Mouse (Mus musculus) liver, embryonic 13.5 days (tissue): ENCODE measurements around the gene Txndc11. TPM values are rescaled to one million over a fixed set of nuclear protein-coding genes. Genes with fewer than 3 reads are reported as not detected.

Source experiments
- ATAC-seq: fragments of 200-750 bp; cut with Nextera tagmentation; 2 replicates; pipeline ENCODE4 v1.8.0; 2017; ENCODE audit warnings: low read depth, mild to moderate bottlenecking, moderate number of reproducible peaks, moderate library complexity
- DNase-seq: peaks from one replicate; pipeline ENCODE4 v3.0.0; 2022
- H3K27ac ChIP-seq: fragments of 300-500 bp; sonication (generic); 2 replicates; pipeline ENCODE4 v1.5.1; 2015; ENCODE audit warnings: moderate library complexity, mild to moderate bottlenecking, inconsistent platforms
- H3K27me3 ChIP-seq: fragments of 300-500 bp; sonication (generic); 2 replicates; pipeline ENCODE4 v1.6.1; 2015; ENCODE audit warnings: mild to moderate bottlenecking, inconsistent platforms
- H3K36me3 ChIP-seq: fragments of 300-500 bp; sonication (generic); 2 replicates; pipeline ENCODE4 v1.6.1; 2015; ENCODE audit warnings: mild to moderate bottlenecking, inconsistent platforms
- H3K4me1 ChIP-seq: fragments of 300-500 bp; sonication (generic); replicated peaks from 2 replicates; pipeline ENCODE4 v1.6.1; 2015; ENCODE audit warnings: inconsistent platforms
- H3K4me2 ChIP-seq: fragments of 300-500 bp; sonication (generic); 2 replicates; pipeline ENCODE4 v1.6.1; 2015; ENCODE audit warnings: inconsistent platforms, mild to moderate bottlenecking, moderate library complexity
- H3K4me3 ChIP-seq: fragments of 300-500 bp; sonication (generic); replicated peaks from 2 replicates; pipeline ENCODE4 v1.5.1; 2015; ENCODE audit warnings: mild to moderate bottlenecking, inconsistent platforms
- H3K9ac ChIP-seq: fragments of 300-500 bp; sonication (generic); 2 replicates; pipeline ENCODE4 v1.6.1; 2015; ENCODE audit warnings: mild to moderate bottlenecking, inconsistent platforms
- H3K9me3 ChIP-seq: fragments of 300-500 bp; sonication (generic); replicated peaks from 2 replicates; pipeline ENCODE4 v1.6.1; 2016; ENCODE audit warnings: inconsistent platforms
- WGBS: fragments of 180-500 bp; shearing (Covaris S2); methylation state at CpG from one replicate; pipeline ENCODE4 v1.1.7; 2015; ENCODE audit not compliant: insufficient replicate concordance; 5-methylcytosine and 5-hydroxymethylcytosine counted together
- polyA plus RNA-seq: library from polyadenylated mRNA; unstranded; fragments of >200 nt; fragmentation: Nextera tagmentation; extraction: Ambion mirVana; gene quantifications from 2 replicates; pipeline ENCODE4 v1.2.1, GENCODE M21; 2015

Txndc11 gene
- polyA plus RNA-seq: 17.2 and 17.8 TPM in 2 replicates

- H3K4me3 ChIP-seq: peak within 1 kb of the TSS; percentile 85
- ATAC-seq: peak; percentile 92
- peak within 1 kb of the TSS; percentile 92 for H3K4me2 ChIP-seq
- H3K9me3 ChIP-seq: no peaks in the 10 kb centered on the region
- H3K9ac ChIP-seq: peak within 1 kb of the TSS; percentile 94
- peaks cover 36% of the 10 kb centered on the region for H3K4me1 ChIP-seq
- peak; percentile 99 for DNase-seq
- WGBS: under 1% methylated on average over 79 of the region's 80 CpGs
- no peaks in the 10 kb centered on the region for H3K27me3 ChIP-seq
- peaks cover 32% of the 10 kb centered on the region for H3K36me3 ChIP-seq
- H3K27ac ChIP-seq: peak within 1 kb of the TSS; percentile 94
Observed at GRCm38 (mm10) chr16:11134348-11135344, at the start of gene Txndc11. TSS of gene Txndc11 (minus strand) at chr16:11134650.

GRCm38 (mm10) chr16:11177404-11177803 is 43.0 kb upstream of the Txndc11 start:
- H3K36me3 ChIP-seq: no peaks in the 10 kb centered on the region
- H3K4me3 ChIP-seq: peak overlapping the region; percentile 86
- peak overlapping the region; percentile 86 for H3K4me2 ChIP-seq
- WGBS: 59% methylated on average over 2 of the region's 2 CpGs
- no peak for ATAC-seq
- no peaks in the 10 kb centered on the region for H3K27me3 ChIP-seq
- DNase-seq: no peak
- H3K27ac ChIP-seq: no peak overlapping the region
- peaks cover 41% of the 10 kb centered on the region for H3K4me1 ChIP-seq
- no peak overlapping the region; the same call in 1 of the 2 replicates for H3K9ac ChIP-seq
- H3K9me3 ChIP-seq: no peaks in the 10 kb centered on the region

GRCm38 (mm10) chr16:11176884-11177244 is 42.4 kb upstream of the Txndc11 start:
- 6% methylated on average over 4 of the region's 4 CpGs for WGBS
- Histone ChIP-seq H3K36me3 (no peaks in the 10 kb centered on the region), H3K4me3 (peak overlapping the region; percentile 86), H3K4me2 (peak overlapping the region; percentile 86), H3K9me3 (no peaks in the 10 kb centered on the region), H3K27ac (peak overlapping the region; percentile 91), H3K9ac (peak overlapping the region; percentile 91), H3K4me1 (peaks cover 46% of the 10 kb centered on the region), H3K27me3 (no peaks in the 10 kb centered on the region)
- ATAC-seq: no peak
- no peak for DNase-seq

GRCm38 (mm10) chr16:11176208-11176883 is 41.9 kb upstream of the Txndc11 start, which contains the start of gene Zc3h7a:
TSS of gene Zc3h7a (minus strand) at chr16:11176393.
- ATAC-seq (peak; percentile 94), DNase-seq (peak; percentile 90)
- Histone ChIP-seq H3K27ac (peak within 1 kb of the TSS; percentile 91), H3K4me3 (peak within 1 kb of the TSS; percentile 86), H3K4me2 (peak within 1 kb of the TSS; percentile 86), H3K9me3 (no peaks in the 10 kb centered on the region), H3K27me3 (no peaks in the 10 kb centered on the region), H3K4me1 (peaks cover 51% of the 10 kb centered on the region), H3K9ac (peak within 1 kb of the TSS; percentile 91), H3K36me3 (no peaks in the 10 kb centered on the region)
- WGBS: under 1% methylated on average over 57 of the region's 57 CpGs

- Histone ChIP-seq H3K36me3 (no peaks in the 10 kb centered on the region), H3K4me1 (peaks cover 58% of the 10 kb centered on the region), H3K27me3 (no peaks in the 10 kb centered on the region), H3K4me2 (peak overlapping the region; percentile 86), H3K27ac (peak overlapping the region; percentile 91), H3K9ac (peak overlapping the region; percentile 91), H3K9me3 (no peaks in the 10 kb centered on the region), H3K4me3 (peak overlapping the region; percentile 86)
- DNase-seq (peak; percentile 73), ATAC-seq (peak; percentile 68)
- under 1% methylated on average over 53 of the region's 72 CpGs for WGBS
Observed at GRCm38 (mm10) chr16:11175489-11176207, 41.2 kb upstream of the Txndc11 start.

GRCm38 (mm10) chr16:11175100-11175488 is 40.6 kb upstream of the Txndc11 start:
- DNase-seq: peak; percentile 6
- H3K4me1 ChIP-seq: peaks cover 59% of the 10 kb centered on the region
- H3K36me3 ChIP-seq: no peaks in the 10 kb centered on the region
- no peaks in the 10 kb centered on the region for H3K9me3 ChIP-seq
- no peak for ATAC-seq
- no peaks in the 10 kb centered on the region for H3K27me3 ChIP-seq
- H3K9ac ChIP-seq: peak overlapping the region; percentile 91
- peak overlapping the region; percentile 91 for H3K27ac ChIP-seq
- H3K4me2 ChIP-seq: peak overlapping the region; percentile 86
- 8% methylated on average over 9 of the region's 9 CpGs for WGBS
- peak overlapping the region; percentile 86 for H3K4me3 ChIP-seq

GRCm38 (mm10) chr16:11174671-11175081 is 40.2 kb upstream of the Txndc11 start:
- H3K27ac ChIP-seq: peak overlapping the region; percentile 91
- DNase-seq: peak; percentile 51
- H3K36me3 ChIP-seq: no peaks in the 10 kb centered on the region
- H3K9me3 ChIP-seq: no peaks in the 10 kb centered on the region
- peak overlapping the region; percentile 86 for H3K4me2 ChIP-seq
- H3K4me3 ChIP-seq: peak overlapping the region; percentile 86
- ATAC-seq: no peak
- 5% methylated on average over 10 of the region's 10 CpGs for WGBS
- no peaks in the 10 kb centered on the region for H3K27me3 ChIP-seq
- peaks cover 59% of the 10 kb centered on the region for H3K4me1 ChIP-seq
- peak overlapping the region; percentile 91 for H3K9ac ChIP-seq

GRCm38 (mm10) chr16:11171679-11172078 is 37.2 kb upstream of the Txndc11 start:
- Histone ChIP-seq H3K4me3 (no peak overlapping the region), H3K9ac (no peak overlapping the region), H3K27ac (no peak overlapping the region; the same call in 1 of the 2 replicates), H3K4me2 (no peak overlapping the region), H3K9me3 (no peaks in the 10 kb centered on the region), H3K36me3 (no peaks in the 10 kb centered on the region), H3K4me1 (peaks cover 48% of the 10 kb centered on the region), H3K27me3 (no peaks in the 10 kb centered on the region)
- no peak for DNase-seq
- ATAC-seq: no peak
- 79% methylated on average over 6 of the region's 6 CpGs for WGBS

GRCm38 (mm10) chr16:11166431-11166830 is 32.0 kb upstream of the Txndc11 start:
- Histone ChIP-seq H3K4me2 (no peak overlapping the region), H3K9me3 (no peaks in the 10 kb centered on the region), H3K4me1 (peaks cover 12% of the 10 kb centered on the region), H3K36me3 (peaks cover 22% of the 10 kb centered on the region), H3K4me3 (no peak overlapping the region), H3K9ac (no peak overlapping the region), H3K27ac (no peak overlapping the region), H3K27me3 (no peaks in the 10 kb centered on the region)
- ATAC-seq (no peak), DNase-seq (no peak)
- 59% methylated on average over 2 of the region's 2 CpGs for WGBS

GRCm38 (mm10) chr16:11164695-11165255 is 30.3 kb upstream of the Txndc11 start:
- no peak for DNase-seq
- 53% methylated on average over 3 of the region's 3 CpGs for WGBS
- Histone ChIP-seq H3K9me3 (no peaks in the 10 kb centered on the region), H3K4me1 (peaks cover 3% of the 10 kb centered on the region; the same call in 1 of the 2 replicates), H3K4me3 (no peak overlapping the region), H3K27me3 (no peaks in the 10 kb centered on the region), H3K9ac (no peak overlapping the region), H3K27ac (no peak overlapping the region), H3K4me2 (no peak overlapping the region), H3K36me3 (peaks cover 31% of the 10 kb centered on the region)
- ATAC-seq: no peak
